Mouse (Mus musculus) stomach, postnatal 0 days (tissue): ENCODE data around the gene Plxna2.

ENCODE experiments used
- CTCF ChIP-seq: IDR thresholded peaks from 2 replicates; pipeline ENCODE4 v1.5.1; 2016; ENCODE audit warnings: antibody characterized with exemption, low read depth, mild to moderate bottlenecking, moderate library complexity
- EP300 ChIP-seq: optimal IDR thresholded peaks from 2 replicates; pipeline ENCODE3; 2016; ENCODE audit warnings: antibody characterized with exemption

GRCm38 (mm10) chr1:194781556-194781955 is 163.5 kb downstream of the Plxna2 start:
- no peak for TF ChIP-seq EP300
- no peak for TF ChIP-seq CTCF
